Mouse (Mus musculus) thymus, postnatal 10 days (tissue): ENCODE measurements around the gene Pcsk2.

ENCODE experiments used
- DNase-seq, 2 experiments: peaks; one replicate each; pipeline ENCODE4 v3.0.0; 2021; ENCODE audit warnings: low spot score in 2 of 2

Pcsk2 gene

DNA sequence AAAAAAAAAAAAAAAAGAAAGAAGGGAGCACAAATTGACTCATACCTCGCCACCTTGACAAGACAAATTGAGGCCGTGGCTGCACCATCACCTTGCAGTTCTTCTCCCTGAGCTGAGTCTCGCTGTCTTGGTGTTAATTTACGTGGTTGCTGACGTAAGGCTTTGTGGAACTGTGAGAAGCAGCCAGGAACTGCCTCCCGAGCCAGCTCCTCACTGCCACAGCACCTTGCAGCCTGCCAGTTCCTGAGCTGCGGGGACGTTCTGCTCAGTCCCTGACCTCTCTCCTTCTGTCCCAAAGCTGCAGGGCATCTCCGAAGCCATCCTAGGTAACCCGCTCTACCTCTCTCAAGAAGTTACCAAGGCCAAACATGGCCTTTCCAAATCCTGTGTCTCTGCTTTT is 186.5 kb downstream of the Pcsk2 start:
- DNase-seq: no peak

DNA sequence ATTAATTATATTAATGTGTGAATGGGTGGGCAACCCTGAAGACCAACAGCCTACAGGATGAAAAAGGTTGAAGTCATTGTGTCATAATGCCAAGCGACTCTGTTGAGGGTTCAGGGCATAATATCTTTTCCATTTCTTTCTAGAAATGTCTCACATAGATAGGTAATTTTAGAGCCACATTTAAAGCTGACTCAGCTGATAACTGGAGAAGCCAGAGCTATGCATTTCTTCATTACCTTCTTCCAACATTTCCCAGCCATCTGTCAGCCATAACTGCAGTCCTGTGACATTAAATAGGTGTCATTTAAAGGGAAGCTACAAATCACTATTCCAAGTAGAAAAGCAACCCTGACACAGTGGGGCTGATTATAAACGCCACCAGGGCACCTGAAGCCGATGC is 189.5 kb downstream of the Pcsk2 start:
- no peak for DNase-seq

DNA sequence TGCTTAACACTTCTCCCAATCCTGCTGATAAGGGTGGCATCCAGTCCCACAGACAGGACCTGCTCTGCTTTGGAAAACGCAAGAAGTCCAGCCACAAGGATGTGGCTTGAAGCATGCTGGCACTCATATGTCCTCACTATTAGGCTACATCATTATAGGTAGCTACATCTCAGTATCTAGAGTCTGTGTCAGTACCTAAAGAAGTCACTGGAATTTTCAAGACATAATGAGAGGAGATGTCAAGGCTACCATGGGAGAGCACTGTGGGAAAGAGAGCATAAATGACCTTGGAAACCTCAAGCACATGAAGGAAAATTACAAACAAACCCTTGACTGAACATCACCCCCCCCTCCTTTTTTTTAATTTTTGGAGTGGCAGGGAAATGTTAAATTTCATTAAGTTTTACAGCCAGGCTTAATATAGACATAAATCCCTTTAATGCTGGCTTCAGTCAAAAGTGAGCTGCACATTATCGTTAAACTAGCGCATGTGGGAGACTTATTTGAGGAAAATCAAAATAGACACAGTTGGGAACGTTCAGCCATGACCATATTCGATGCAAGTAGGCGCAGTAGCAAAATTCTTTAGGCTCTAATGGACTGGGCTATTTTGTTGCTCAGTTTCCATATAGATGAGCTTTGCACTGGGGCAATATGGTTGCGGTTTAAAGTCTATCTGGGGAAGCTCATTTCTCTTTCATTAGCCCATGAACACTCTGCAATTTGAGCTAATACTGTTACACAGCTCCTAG is 193.7 kb downstream of the Pcsk2 start:
- no peak for DNase-seq

DNA sequence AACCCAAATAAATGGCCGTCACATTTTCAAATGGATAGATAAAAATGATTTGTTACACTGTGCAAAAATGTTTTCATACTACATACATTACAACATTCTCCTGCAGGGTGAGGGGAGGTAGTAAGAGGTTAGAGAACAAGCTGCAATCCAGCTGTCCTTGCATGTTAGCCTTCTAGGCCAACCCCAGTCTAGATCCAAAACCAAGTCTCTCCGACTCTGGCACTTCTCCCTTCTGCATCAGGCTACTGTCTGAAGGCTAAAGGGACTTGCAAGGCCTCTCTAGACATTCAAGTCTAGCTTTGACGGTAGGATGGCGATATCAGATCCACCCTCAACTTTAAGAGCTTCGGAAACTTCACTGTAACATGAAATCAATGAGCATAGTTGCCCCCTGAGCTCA is 196.5 kb downstream of the Pcsk2 start:
- no peak for DNase-seq

DNA sequence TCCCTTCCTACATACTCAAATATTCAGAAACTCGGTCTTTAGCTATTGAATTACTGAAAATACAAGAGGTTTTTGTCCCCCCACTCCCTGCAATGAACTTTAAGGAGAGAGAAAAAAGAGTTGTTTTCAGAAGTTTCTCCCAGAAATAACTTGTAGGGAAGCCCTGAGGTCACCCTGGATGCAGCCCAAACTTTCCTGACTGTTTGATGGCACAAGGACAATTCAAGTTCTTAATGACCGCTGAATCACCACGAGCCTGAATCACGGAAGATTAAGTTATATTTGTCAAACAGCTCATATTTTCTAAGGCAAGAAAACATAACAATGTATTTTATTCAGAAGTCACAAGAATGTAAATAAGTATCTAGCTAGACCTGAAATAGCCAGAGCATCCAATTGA is 197.1 kb downstream of the Pcsk2 start:
- DNase-seq: no peak

DNA sequence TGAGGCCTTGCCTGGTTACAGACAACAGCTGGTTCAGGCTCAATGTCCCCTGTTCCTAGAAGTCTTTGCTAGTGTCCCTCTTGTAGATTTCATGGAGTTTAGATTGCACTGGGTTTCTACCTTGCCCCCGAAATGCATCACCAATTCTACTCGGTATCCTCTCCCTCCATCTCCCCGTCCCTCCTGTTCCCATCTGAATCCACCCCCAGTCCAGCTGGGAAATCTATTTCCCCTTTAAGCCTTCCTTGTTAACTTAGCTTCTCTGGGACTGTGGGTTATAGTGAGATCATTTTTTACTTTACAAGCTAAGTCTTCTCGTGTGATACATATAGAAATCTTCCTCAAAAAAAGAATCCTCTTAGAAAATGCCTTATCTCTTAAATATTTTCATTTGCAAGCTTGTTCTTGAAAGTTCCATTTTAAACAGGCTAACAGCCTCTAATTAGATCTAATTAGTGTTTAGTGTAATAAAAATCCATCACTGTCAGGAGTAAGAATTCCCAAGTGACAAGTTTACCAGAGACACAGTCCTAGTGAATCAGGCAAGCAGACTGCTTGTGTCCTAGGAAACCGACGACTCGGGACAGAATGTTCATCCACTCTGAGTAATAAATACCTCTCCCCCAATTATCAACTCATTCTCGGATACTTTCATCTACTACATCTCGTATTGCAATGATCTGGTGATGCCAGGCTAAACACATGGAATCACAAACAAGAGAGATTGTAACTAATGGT is 206.3 kb downstream of the Pcsk2 start:
- no peak for DNase-seq

DNA sequence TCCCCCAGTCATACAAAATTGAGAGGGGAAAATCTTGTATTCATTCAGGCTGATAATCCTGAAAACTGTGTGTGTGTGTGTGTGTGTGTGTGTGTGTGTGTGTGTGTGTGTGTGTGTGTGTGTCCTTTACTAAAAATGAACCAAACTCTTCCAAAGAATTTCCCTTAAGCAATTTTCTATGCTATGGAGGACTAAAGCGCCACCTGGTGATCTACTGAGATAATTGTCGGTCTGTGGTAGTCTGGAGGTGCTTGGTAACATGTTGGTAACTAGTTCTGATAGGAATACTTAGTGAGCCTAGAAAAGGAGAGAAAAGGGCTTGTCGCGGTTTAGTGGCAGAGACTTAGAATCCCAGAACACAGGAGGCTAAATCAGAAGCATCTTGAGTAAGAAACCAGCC is 230.5 kb downstream of the Pcsk2 start:
- no peak for DNase-seq

DNA sequence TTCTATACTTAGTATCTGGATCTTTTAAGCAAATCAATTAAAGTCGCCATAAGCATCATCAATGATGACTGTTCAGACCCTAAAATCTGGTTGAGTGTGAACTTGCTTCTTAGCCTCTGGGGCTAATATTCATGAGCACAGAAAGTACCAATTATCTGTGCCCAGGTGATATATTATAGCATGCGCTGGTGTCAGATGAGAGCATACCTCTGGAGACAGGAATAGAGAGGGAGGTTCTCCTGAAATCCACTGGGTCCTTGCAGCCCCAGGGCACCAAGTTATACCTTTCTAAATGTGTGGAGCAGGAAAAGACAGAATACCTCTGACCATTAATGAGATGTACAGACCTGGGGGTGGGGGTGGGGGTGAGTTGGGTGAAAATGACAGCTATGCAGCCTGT is 234.4 kb downstream of the Pcsk2 start:
- DNase-seq: no peak

DNA sequence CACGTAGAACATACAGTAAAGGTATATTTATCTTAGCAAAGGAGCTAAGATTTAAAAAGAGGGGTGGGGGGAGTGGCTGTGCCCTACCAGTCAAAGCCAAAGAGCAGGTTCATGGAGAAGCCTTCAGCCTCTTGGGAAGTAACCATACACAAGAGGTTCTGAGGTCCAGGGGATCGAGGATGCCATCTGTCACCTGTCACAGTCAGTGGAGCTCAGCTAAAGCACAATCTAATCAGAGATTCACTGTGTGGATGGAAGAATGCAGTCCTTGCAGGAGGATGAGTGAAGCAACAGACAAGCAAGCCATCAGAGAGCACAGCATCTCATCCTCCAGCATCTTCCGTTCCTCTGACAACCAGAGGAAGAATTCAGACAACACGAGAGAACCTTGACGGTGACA is 244.0 kb downstream of the Pcsk2 start:
- no peak for DNase-seq

DNA sequence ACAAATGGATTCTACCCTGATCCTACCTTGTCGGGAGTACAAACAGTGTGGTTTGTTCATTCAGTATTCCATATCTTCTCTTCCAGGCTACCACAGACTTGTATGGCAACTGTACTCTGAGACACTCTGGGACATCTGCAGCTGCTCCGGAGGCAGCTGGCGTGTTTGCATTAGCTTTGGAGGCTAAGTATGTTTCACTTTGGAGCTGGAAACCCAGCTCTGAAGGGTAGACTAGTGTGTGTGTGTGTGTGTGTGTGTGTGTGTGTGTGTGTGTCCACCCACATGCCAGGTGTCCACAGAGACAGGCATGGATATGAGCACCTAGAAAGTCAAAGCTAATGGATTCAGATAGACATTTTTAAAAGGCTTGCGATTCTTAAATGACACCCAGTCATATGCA is 249.9 kb downstream of the Pcsk2 start:
- DNase-seq: no peak

DNA sequence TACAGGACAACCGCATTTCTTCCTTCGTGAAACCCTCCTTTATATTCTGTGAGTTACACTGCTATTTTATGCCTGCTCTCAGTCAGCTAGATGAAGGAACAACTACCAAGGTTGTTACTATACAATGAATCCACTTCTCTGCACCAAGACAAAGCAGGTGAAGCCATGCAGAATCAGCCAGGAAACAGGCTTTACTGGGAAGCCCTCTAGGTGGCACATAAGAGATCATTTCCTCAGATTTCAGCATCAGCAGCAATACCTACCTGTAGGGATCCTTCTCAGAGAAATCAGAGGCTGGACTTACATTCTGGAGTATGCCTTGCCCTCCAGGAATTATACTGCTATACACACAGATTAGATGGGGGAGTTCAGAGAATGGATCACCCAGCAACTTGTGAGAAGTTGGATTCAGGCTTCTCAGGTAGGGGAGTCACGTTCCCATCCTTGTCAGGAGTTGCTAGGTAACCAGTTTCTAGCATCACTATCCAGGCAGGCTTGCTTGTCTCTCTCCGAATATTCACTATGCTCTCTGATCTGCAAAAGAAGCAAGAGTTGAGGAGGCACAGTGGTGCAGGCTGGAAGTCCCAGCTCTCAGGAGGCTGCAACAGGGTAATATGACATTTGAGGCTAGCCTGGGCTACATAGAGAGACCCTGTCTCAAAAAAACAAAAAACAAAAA is 250.5 kb downstream of the Pcsk2 start:
- no peak for DNase-seq

DNA sequence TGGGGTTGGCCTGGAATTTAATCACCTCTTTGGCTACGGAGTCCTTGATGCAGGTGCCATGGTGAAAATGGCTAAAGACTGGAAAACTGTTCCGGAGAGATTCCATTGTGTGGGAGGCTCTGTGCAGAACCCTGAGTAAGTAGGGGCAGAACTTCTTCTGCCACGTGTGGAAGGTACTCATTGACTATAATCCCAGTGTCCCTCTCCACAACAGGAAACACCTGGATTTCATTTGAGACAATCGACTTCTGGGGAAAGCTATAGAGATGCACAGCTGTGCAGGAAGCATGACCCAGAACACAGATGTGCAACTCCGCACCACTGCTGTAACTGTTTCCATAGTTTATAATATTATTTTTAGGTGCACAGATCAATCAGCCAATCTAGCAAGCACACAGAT is 255.1 kb downstream of the Pcsk2 start:
- DNase-seq: no peak

DNA sequence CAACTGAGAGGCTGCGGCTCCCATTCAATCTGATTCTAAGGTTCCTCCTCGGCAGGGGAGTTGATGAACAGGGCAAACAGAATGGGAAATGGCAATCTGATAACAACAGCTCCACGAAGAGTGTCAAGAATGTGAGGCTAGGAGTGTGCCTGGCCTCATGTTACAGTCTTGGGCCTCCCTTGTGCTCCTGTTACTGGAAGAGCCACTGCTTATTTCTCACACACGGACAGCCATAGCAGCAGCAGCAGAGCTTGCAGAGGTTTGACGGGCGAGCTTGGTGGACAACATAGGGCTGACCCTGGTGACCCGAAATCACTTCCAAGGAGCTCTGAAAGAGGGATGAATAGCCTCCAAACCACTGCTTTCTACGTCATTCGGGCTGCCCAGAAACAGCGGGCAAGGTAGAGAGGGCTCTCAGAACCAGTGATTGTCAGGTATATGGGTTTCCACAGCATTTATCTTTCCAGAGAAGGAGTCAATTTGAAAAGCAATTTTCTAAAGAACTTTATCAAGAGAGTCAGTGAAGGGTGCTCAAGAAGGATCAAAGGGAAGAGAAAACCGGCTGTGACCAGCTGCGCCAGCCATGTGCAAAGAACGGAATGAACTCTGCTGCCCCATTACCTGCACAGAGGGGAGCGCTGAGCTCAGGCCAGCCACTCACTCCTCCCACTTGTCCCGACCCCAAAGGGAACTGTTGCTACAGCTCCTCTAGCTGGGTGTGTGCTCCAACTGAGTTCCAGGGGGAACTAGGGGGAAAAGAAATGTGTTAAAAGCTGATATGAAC is 260.4 kb downstream of the Pcsk2 start:
- DNase-seq: no peak

DNA sequence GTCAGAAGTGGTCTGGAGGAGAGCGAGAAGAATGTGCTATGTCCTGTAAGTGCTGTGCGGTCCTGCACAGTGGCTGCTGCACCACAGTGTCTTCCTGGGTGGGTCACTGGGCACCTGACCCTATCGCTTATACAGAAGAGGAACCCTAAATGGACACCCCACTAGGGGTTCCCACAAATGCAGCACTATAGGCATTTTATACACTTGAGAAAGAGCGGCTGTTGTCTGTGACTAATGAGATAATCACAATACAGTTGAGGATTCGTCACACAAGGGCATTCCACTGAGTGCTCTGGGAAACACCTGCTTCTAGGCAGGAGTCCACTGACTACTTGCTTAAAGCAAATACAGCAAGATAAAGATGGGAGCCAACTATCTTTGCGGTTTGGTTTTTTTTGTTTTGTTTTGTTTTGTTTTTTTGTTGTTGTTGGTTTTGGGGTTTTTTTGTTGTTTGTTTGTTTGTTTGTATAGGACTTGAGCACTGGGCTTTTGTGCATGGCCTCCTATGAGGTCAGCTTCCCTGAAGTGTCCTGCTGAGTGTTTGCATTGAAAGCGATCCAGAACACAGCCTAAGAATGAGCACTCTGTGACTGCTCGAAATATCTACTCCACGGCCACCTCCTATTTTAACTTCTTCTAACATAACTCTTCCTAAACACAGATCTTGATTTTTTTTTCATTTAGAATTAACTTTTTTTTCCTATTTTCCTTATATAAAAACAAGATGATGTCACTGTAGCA is 261.1 kb downstream of the Pcsk2 start:
- DNase-seq: no peak

DNA sequence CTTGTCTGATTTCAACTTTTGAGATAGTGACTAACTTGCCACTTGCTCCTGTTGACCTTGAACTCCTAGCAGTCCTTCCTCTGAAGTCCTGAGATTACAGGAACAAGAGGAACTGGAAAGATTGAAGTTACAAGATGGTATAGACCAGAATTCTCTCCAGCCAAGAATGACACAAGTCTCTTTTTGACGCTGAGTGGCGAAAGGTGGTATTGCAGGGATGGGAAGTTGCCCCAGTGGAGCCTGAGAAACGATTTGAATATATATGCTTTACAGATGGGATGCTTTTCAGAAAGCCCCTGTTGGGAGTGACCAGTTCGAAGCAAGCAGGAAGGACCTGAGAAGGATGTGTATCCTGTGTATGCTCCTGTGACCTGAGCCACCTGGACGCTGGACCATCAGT is 262.8 kb downstream of the Pcsk2 start:
- DNase-seq: no peak

DNA sequence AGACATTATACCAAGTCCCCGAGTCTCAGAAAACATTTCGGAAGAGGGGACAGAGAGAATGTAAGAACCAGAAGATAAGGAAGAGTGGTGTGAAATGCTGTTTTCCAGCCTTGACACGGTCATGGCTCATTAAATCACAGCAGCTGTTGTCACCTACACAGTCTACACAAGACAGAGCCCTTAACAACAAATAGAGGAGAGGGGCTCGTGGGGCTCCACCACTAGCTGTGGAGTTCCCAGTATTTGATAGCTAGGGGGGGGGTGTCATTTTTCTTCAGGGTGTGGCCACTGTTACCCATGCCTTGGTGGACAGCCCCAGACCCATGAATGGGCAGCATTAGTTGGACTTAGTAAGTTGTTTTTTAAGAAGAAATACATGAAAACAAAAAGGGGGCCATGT is 266.3 kb downstream of the Pcsk2 start:
- DNase-seq: no peak

DNA sequence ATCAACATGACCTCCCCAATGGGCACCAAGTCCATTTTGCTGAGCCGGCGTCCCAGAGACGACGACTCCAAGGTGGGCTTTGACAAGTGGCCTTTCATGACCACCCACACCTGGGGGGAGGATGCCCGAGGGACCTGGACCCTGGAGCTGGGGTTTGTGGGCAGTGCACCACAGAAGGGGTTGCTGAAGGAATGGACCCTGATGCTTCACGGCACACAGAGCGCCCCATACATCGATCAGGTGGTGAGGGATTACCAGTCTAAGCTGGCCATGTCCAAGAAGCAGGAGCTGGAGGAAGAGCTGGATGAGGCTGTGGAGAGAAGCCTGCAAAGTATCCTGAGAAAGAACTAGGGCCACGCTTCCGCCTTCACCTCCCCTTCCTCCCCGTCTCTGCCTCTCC is 267.5 kb downstream of the Pcsk2 start:
- DNase-seq: no peak

DNA sequence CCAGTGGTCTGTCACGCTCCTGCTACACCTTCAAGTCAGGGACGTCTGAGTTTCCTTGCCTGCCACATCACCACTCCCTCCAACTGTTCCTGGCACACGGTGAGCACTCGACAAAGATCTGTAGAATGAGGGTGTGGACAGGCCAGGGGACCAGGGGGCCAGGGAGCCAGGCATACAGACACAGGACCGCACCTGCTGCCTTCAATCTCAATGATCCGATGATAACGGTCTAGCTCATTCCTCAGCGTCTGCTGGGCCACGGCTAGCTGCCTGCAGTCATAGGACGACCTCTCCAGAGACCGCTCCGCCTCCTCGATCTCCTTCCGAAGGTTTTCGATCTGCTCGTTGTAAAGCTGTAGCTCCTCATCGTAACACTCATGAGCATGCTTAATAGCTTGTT is 285.7 kb downstream of the Pcsk2 start:
- no peak for DNase-seq

DNA sequence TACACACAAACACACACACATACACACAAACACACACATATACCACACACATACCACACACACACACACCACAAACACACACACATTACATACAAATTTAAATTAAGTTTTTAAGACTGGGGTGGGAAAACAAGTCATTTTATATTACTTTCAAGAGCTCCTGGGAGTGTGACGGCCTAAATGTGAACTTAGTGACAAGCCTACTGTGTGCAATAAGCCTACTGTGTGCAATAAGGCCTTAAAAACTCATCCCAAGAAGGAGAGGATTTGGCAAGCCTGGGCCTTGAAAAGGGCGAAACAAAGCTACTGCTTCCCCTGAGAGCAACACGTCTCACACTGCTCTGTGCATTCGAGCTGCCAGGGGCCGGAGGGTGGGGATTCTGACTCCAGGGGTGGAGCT is 286.8 kb downstream of the Pcsk2 start:
- no peak for DNase-seq

DNA sequence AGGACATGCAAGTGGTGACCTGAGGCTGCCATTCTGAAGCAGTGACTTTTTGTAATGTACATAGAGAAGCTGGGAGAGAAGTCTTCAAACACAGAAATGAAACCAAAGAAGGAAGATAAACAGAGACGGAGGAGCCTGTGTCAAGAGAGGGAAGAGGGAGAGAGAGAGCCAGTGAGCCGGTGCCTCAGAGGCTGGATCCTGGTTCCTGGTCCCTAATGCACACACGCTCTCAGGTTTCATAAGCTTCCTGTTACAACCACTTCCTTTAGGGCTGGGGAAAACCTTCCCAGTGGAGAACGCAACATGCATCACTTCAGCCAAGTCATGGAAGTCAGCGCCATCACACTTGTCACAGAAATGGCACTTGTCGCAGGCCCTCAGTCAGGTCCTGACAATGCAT is 288.1 kb downstream of the Pcsk2 start:
- DNase-seq: no peak

DNA sequence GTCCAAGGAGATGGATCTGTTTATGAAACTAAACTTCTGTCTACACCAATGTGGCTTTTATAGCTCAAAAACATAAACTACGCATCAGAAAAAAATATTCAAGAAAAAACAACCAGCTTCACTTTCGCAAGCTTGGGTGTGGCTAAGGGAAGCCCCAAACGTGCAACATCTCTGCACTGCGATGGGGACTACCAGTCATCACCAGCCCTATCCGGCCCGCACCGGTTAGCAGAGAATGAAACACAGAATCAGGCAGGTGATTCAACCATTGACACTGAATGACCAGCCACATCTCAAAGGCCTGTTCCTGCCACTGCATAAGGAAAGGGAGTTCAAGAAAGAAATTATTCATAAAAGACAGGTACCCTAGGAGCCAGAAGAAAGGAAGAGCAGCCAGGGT is 289.9 kb downstream of the Pcsk2 start:
- DNase-seq: no peak

DNA sequence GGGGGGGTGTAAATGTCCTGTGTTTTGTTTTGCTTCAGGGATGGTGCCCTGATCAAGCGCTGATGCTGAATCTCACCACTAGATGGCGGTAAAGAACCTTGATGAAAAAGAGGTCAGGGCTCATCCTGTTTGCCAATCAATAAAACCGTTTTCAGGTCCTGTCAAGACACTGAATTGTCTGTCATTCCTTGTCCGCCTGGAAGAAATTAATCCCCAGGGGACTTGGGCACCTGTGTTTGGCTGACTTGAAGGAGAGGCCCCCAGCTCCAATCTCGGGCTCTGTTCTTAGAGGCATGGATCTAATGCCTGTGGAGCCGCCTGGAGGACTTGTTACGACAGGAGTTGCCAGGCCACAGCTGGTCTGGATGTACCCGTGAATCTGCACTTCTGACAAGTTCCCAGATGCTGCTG is 291.3 kb downstream of the Pcsk2 start:
- DNase-seq: peak; percentile 50 to 80
